Mouse (Mus musculus): Measurements from ENCODE around the gene Galnt2. TPM values are rescaled to one million over a fixed set of nuclear protein-coding genes. Genes with fewer than 3 reads are reported as not detected.

The Galnt2 gene
- polyA plus RNA-seq (2016; fragmentation: Nextera tagmentation; extraction: Ambion mirVana), result 84.8 and 86.1 TPM in 2 replicates

- H3K4me2 ChIP-seq (replicated peaks), result peak within 1 kb of the TSS; percentile 96
- no peaks in the 10 kb centered on the region for H3K27me3 ChIP-seq
- WGBS, result under 1% methylated on average over 41 of the region's 53 CpGs
- peak within 1 kb of the TSS; percentile 83 for H3K27ac ChIP-seq
- H3K4me3 ChIP-seq, result peak within 1 kb of the TSS; percentile 71
- H3K9ac ChIP-seq, result peak within 1 kb of the TSS; percentile 93
- peak; percentile 85 for ATAC-seq (ENCODE audit: low FRiP score)
- no peaks in the 10 kb centered on the region for H3K9me3 ChIP-seq (replicated peaks)
- H3K36me3 ChIP-seq, result no peaks in the 10 kb centered on the region
- peaks cover 35% of the 10 kb centered on the region for H3K4me1 ChIP-seq
Observed at GRCm38 (mm10) chr8:124231176-124231484, at the start of gene Galnt2. Galnt2 (plus strand) TSS chr8:124231391.

- Histone ChIP-seq H3K4me2 (replicated peaks) (no peak overlapping the region), H3K27ac (no peak overlapping the region), H3K27me3 (no peaks in the 10 kb centered on the region), H3K9ac (no peak overlapping the region), H3K9me3 (replicated peaks) (no peaks in the 10 kb centered on the region), H3K36me3 (no peaks in the 10 kb centered on the region), H3K4me1 (peaks cover 10% of the 10 kb centered on the region), H3K4me3 (no peak overlapping the region)
- 86% methylated on average over 5 of the region's 5 CpGs for WGBS
- no peak for ATAC-seq (ENCODE audit: low FRiP score)
Observed at GRCm38 (mm10) chr8:124181751-124182150, 49.4 kb upstream of the Galnt2 start.

DNA sequence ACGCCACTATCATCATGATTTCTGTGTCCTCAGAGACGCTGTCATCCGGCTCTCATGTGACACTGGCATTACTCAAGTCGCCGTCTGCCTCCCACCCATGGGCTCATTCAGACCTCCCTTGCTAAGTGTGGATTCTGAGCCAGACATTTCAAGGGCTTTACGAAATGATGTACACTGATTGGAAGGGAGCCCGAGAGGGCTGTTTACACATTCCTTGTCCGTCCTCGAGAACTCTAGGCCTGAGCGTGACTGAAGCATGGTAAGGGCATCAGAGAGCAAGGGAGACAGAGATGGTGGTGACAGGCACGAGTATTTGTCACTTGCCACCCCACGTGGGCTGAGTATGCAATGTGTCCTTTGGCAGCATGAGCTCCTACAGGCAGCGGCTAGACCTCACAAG is 49.0 kb upstream of the Galnt2 start:
- Histone ChIP-seq H3K27ac (no peak overlapping the region), H3K4me2 (replicated peaks) (no peak overlapping the region), H3K9me3 (replicated peaks) (no peaks in the 10 kb centered on the region), H3K9ac (no peak overlapping the region), H3K4me3 (no peak overlapping the region), H3K4me1 (peaks cover 10% of the 10 kb centered on the region), H3K36me3 (no peaks in the 10 kb centered on the region), H3K27me3 (no peaks in the 10 kb centered on the region)
- ATAC-seq (ENCODE audit: low FRiP score), result no peak
- WGBS, result 70% methylated on average over 13 of the region's 13 CpGs

- Histone ChIP-seq H3K9ac (no peak overlapping the region), H3K36me3 (no peaks in the 10 kb centered on the region), H3K27me3 (no peaks in the 10 kb centered on the region), H3K4me3 (no peak overlapping the region), H3K9me3 (replicated peaks) (no peaks in the 10 kb centered on the region), H3K27ac (peak overlapping the region; percentile 55; the same call in 1 of the 2 replicates), H3K4me2 (replicated peaks) (no peak overlapping the region), H3K4me1 (peaks cover 10% of the 10 kb centered on the region)
- WGBS, result 77% methylated on average over 3 of the region's 3 CpGs
- ATAC-seq (ENCODE audit: low FRiP score), result no peak
Observed at GRCm38 (mm10) chr8:124184078-124184477, 47.1 kb upstream of the Galnt2 start.

GRCm38 (mm10) chr8:124184507-124184906 is 46.7 kb upstream of the Galnt2 start:
- Histone ChIP-seq H3K9me3 (replicated peaks) (no peaks in the 10 kb centered on the region), H3K27me3 (no peaks in the 10 kb centered on the region), H3K27ac (peak overlapping the region; percentile 55; the same call in 1 of the 2 replicates), H3K9ac (no peak overlapping the region), H3K4me3 (no peak overlapping the region), H3K4me2 (replicated peaks) (no peak overlapping the region), H3K36me3 (no peaks in the 10 kb centered on the region), H3K4me1 (peaks cover 10% of the 10 kb centered on the region)
- WGBS, result 65% methylated on average over 2 of the region's 2 CpGs
- ATAC-seq (ENCODE audit: low FRiP score), result peak; percentile 40; the same call in 1 of the 2 replicates

- no peak for ATAC-seq (ENCODE audit: low FRiP score)
- Histone ChIP-seq H3K4me1 (peaks cover 10% of the 10 kb centered on the region), H3K27me3 (no peaks in the 10 kb centered on the region), H3K9ac (no peak overlapping the region), H3K4me3 (no peak overlapping the region), H3K27ac (no peak overlapping the region), H3K9me3 (replicated peaks) (no peaks in the 10 kb centered on the region), H3K36me3 (no peaks in the 10 kb centered on the region), H3K4me2 (replicated peaks) (no peak overlapping the region)
- WGBS, result 87% methylated on average over 6 of the region's 6 CpGs
Observed at GRCm38 (mm10) chr8:124185081-124185480, 46.1 kb upstream of the Galnt2 start.

- Histone ChIP-seq H3K9me3 (replicated peaks) (no peaks in the 10 kb centered on the region), H3K4me3 (no peak overlapping the region), H3K27me3 (no peaks in the 10 kb centered on the region), H3K9ac (no peak overlapping the region), H3K4me1 (no peaks in the 10 kb centered on the region), H3K27ac (no peak overlapping the region), H3K4me2 (replicated peaks) (no peak overlapping the region), H3K36me3 (no peaks in the 10 kb centered on the region)
- WGBS, result 80% methylated on average over 7 of the region's 7 CpGs
- no peak for ATAC-seq (ENCODE audit: low FRiP score)
Observed at GRCm38 (mm10) chr8:124190388-124190787, 40.8 kb upstream of the Galnt2 start.

- H3K4me2 ChIP-seq (replicated peaks), result no peak overlapping the region
- H3K36me3 ChIP-seq, result no peaks in the 10 kb centered on the region
- H3K4me3 ChIP-seq, result no peak overlapping the region
- H3K27me3 ChIP-seq, result no peaks in the 10 kb centered on the region
- H3K9ac ChIP-seq, result no peak overlapping the region
- H3K27ac ChIP-seq, result no peak overlapping the region
- no peaks in the 10 kb centered on the region for H3K9me3 ChIP-seq (replicated peaks)
- 0 out of 2 replicates have a peak, but pooled peaks cover 4% of the 10 kb centered on the region for H3K4me1 ChIP-seq
- ATAC-seq (ENCODE audit: low FRiP score), result no peak
- 88% methylated on average over 4 of the region's 4 CpGs for WGBS
Observed at GRCm38 (mm10) chr8:124192242-124192641, 38.9 kb upstream of the Galnt2 start.

- H3K9me3 ChIP-seq (replicated peaks), result no peaks in the 10 kb centered on the region
- 0 out of 2 replicates have a peak, but pooled peaks cover 4% of the 10 kb centered on the region for H3K4me1 ChIP-seq
- H3K27me3 ChIP-seq, result no peaks in the 10 kb centered on the region
- H3K4me3 ChIP-seq, result no peak overlapping the region
- no peak for ATAC-seq (ENCODE audit: low FRiP score)
- H3K27ac ChIP-seq, result no peak overlapping the region
- 82% methylated on average over 10 of the region's 10 CpGs for WGBS
- no peak overlapping the region for H3K4me2 ChIP-seq (replicated peaks)
- H3K36me3 ChIP-seq, result no peaks in the 10 kb centered on the region
- no peak overlapping the region for H3K9ac ChIP-seq
Observed at GRCm38 (mm10) chr8:124192976-124193375, 38.2 kb upstream of the Galnt2 start.

DNA sequence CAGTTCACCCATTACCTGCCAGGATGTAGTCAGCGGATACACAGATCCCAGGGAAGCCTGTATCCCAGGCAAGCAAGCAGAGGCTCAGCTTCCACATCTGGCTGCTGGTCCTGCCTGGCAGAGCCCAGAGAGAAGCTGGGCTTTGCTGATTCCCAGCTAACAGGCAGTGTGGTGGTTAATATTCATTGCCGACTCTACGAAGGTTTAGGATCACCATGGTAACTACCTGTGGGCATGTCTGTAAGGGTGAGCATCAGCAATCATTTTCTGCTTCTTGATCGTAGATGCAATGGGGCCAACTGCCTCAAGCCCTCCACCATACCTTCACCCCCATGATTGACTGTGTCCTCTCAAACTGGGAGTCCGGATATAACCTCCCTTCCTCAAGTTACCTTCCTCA is 37.2 kb upstream of the Galnt2 start:
- no peak overlapping the region for H3K4me2 ChIP-seq (replicated peaks)
- H3K4me1 ChIP-seq, result 0 out of 2 replicates have a peak, but pooled peaks cover 4% of the 10 kb centered on the region
- no peaks in the 10 kb centered on the region for H3K9me3 ChIP-seq (replicated peaks)
- H3K9ac ChIP-seq, result no peak overlapping the region
- no peak for ATAC-seq (ENCODE audit: low FRiP score)
- H3K27ac ChIP-seq, result no peak overlapping the region
- no peak overlapping the region for H3K4me3 ChIP-seq
- H3K36me3 ChIP-seq, result no peaks in the 10 kb centered on the region
- no peaks in the 10 kb centered on the region for H3K27me3 ChIP-seq
- WGBS, result 71% methylated on average over 5 of the region's 5 CpGs

DNA sequence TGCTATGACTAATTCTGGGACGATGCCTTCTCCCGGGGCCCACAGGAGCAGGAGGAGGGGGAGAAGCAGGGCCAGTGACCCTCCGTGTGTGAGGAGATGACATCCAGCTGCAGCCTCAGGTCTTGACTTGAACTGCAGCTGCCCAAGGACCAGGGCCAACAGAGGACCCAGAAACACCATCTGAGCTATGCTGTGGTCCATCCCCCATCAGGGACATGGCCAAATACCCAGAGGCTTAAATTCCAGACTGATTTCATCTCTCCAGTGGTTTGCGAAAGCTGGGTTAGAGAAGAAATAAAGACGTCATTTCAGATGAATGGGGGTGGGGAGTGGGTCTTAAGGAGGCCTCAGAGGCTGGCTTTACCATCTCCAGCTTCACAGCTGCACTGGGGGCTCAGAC is 35.0 kb upstream of the Galnt2 start:
- no peak overlapping the region for H3K4me2 ChIP-seq (replicated peaks)
- H3K36me3 ChIP-seq, result no peaks in the 10 kb centered on the region
- no peaks in the 10 kb centered on the region for H3K9me3 ChIP-seq (replicated peaks)
- no peak overlapping the region for H3K4me3 ChIP-seq
- H3K27ac ChIP-seq, result no peak overlapping the region
- H3K4me1 ChIP-seq, result 0 out of 2 replicates have a peak, but pooled peaks cover 4% of the 10 kb centered on the region
- WGBS, result 55% methylated on average over 5 of the region's 5 CpGs
- no peaks in the 10 kb centered on the region for H3K27me3 ChIP-seq
- no peak overlapping the region for H3K9ac ChIP-seq
- no peak for ATAC-seq (ENCODE audit: low FRiP score)

GRCm38 (mm10) chr8:124196797-124197196 is 34.4 kb upstream of the Galnt2 start:
- Histone ChIP-seq H3K4me2 (replicated peaks) (no peak overlapping the region), H3K9ac (no peak overlapping the region), H3K27me3 (no peaks in the 10 kb centered on the region), H3K27ac (no peak overlapping the region), H3K36me3 (no peaks in the 10 kb centered on the region), H3K9me3 (replicated peaks) (no peaks in the 10 kb centered on the region), H3K4me3 (no peak overlapping the region), H3K4me1 (0 out of 2 replicates have a peak, but pooled peaks cover 4% of the 10 kb centered on the region)
- 61% methylated on average over 5 of the region's 5 CpGs for WGBS
- no peak for ATAC-seq (ENCODE audit: low FRiP score)

DNA sequence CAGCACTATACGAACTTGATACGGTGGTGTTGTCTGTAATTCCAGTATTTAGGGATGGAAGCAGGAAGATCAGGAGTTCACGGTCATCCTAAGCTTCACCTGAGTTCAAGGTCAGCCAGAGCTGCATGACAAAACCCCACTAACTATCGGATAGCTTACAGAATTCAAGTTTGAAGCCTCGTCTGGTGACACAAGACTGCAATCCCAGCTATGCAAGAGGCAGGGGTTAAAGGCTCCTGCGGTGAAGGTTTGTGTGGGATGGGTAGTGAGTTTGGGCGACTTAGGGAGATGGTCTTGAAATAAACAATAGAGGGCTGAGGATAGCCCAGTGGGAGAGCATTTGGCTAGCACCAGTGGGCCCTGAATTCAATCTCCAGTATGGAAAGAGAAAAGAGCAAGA is 33.0 kb upstream of the Galnt2 start:
- peaks cover 8% of the 10 kb centered on the region; the same call in 1 of the 2 replicates for H3K4me1 ChIP-seq
- no peaks in the 10 kb centered on the region for H3K36me3 ChIP-seq
- no peak overlapping the region for H3K9ac ChIP-seq
- H3K4me3 ChIP-seq, result no peak overlapping the region
- 76% methylated on average over 7 of the region's 7 CpGs for WGBS
- H3K4me2 ChIP-seq (replicated peaks), result no peak overlapping the region
- H3K9me3 ChIP-seq (replicated peaks), result no peaks in the 10 kb centered on the region
- ATAC-seq (ENCODE audit: low FRiP score), result no peak
- H3K27me3 ChIP-seq, result no peaks in the 10 kb centered on the region
- H3K27ac ChIP-seq, result no peak overlapping the region
